Mouse (Mus musculus): Measurements from ENCODE around the gene Tas1r2.

The Tas1r2 gene

GRCm38 (mm10) chr4:139638356-139638755 is 15.0 kb upstream of the Tas1r2 start:
- no peak for DNase-seq (ENCODE audit: inconsistent ontology term)

- no peak for DNase-seq (ENCODE audit: inconsistent ontology term)
Measured at GRCm38 (mm10) chr4:139639801-139640200, 13.5 kb upstream of the Tas1r2 start.

- DNase-seq (ENCODE audit: inconsistent ontology term), result no peak
Measured at GRCm38 (mm10) chr4:139640333-139640732, 13.0 kb upstream of the Tas1r2 start.

GRCm38 (mm10) chr4:139640775-139641174 is 12.6 kb upstream of the Tas1r2 start:
- no peak for DNase-seq (ENCODE audit: inconsistent ontology term)

- DNase-seq (ENCODE audit: inconsistent ontology term), result no peak
Measured at GRCm38 (mm10) chr4:139641829-139642425, 11.4 kb upstream of the Tas1r2 start.

GRCm38 (mm10) chr4:139643972-139644371 is 9.4 kb upstream of the Tas1r2 start:
- DNase-seq (ENCODE audit: inconsistent ontology term), result peak; percentile 52

GRCm38 (mm10) chr4:139646916-139647315 is 6.4 kb upstream of the Tas1r2 start:
- DNase-seq (ENCODE audit: inconsistent ontology term), result no peak

GRCm38 (mm10) chr4:139650086-139650743 is 3.1 kb upstream of the Tas1r2 start:
- DNase-seq (ENCODE audit: inconsistent ontology term), result no peak

GRCm38 (mm10) chr4:139650907-139651306 is 2.4 kb upstream of the Tas1r2 start:
- DNase-seq (ENCODE audit: inconsistent ontology term), result no peak

GRCm38 (mm10) chr4:139661897-139662296 is 8.6 kb downstream of the Tas1r2 start:
- peak; percentile 20 for DNase-seq (ENCODE audit: inconsistent ontology term)

GRCm38 (mm10) chr4:139667632-139668031 is 14.3 kb downstream of the Tas1r2 start:
- peak; percentile 64 for DNase-seq (ENCODE audit: inconsistent ontology term)

GRCm38 (mm10) chr4:139669847-139670246 is 16.5 kb downstream of the Tas1r2 start:
- peak; percentile 58 for DNase-seq (ENCODE audit: inconsistent ontology term)

- no peak for DNase-seq (ENCODE audit: inconsistent ontology term)
Measured at GRCm38 (mm10) chr4:139675696-139676095, 22.4 kb downstream of the Tas1r2 start.

- DNase-seq (ENCODE audit: inconsistent ontology term), result no peak
Measured at GRCm38 (mm10) chr4:139683728-139684638, 30.6 kb downstream of the Tas1r2 start.

GRCm38 (mm10) chr4:139684639-139685017 is 31.3 kb downstream of the Tas1r2 start:
- DNase-seq (ENCODE audit: inconsistent ontology term), result peak; percentile 43

GRCm38 (mm10) chr4:139688058-139688457 is 34.7 kb downstream of the Tas1r2 start:
- peak; percentile 87 for DNase-seq (ENCODE audit: inconsistent ontology term)

GRCm38 (mm10) chr4:139689627-139690269 is 36.4 kb downstream of the Tas1r2 start:
- peak; percentile 27 for DNase-seq (ENCODE audit: inconsistent ontology term)

- DNase-seq (ENCODE audit: inconsistent ontology term), result no peak
Measured at GRCm38 (mm10) chr4:139693315-139693714, 40.0 kb downstream of the Tas1r2 start.

GRCm38 (mm10) chr4:139697755-139698154 is 44.4 kb downstream of the Tas1r2 start:
- no peak for DNase-seq (ENCODE audit: inconsistent ontology term)

- DNase-seq (ENCODE audit: inconsistent ontology term), result no peak
Measured at GRCm38 (mm10) chr4:139698602-139699001, 45.3 kb downstream of the Tas1r2 start.

- peak; percentile 9 for DNase-seq (ENCODE audit: inconsistent ontology term)
Measured at GRCm38 (mm10) chr4:139702914-139703313, 49.6 kb downstream of the Tas1r2 start.

- no peak for DNase-seq (ENCODE audit: inconsistent ontology term)
Measured at GRCm38 (mm10) chr4:139703468-139703867, 50.1 kb downstream of the Tas1r2 start.
